Mouse (Mus musculus): Measurements from ENCODE around the gene Rnf5.
A peak's percentile ranks its signal among the peaks of the same experiment; 100 is the strongest.

Gene Rnf5

DNA sequence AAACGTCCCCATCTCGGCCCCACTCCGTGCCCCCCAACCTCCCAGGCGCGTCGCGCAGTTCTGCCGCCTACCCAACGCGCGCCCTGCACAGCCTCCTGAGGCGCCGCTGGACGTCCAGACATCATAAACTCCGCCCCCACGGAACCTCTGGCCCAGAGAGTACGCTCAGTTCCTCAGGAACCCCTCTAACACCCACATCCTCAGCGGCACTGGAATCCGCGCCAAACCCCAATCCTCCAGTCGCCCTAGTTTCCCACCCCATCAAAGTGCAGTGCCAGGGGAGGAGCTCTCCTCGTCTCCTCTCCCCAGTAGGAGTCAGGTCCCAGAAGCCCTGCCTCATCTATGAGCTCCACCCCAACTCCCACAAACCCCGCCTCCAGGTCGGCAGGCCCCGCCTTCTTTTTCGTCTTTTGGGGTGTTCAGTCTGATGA, 28.8 kb upstream of the Rnf5 start:
- DNase-seq (ENCODE audit: low spot score in 2 of 2) = peak; percentile 66 to 77

DNA sequence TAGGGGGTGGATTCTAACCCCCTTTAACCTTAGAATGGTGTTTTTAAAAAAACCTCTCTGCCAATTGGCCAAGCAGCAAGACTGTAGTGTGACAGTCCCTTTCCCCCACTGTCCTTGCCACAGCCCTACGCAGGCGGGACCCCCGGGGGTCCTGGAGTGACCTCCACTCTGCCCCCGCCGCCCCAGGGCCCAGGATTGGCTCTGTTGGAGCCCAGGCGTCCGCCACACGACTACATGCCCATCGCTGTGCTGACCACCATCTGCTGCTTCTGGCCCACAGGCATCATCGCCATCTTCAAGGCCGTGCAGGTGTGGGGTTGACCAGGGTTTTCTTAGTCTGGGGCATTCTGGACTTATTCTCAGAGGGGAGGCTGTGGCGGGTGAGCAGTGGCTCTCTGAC, 28.2 kb upstream of the Rnf5 start:
- no peak for DNase-seq (ENCODE audit: low spot score in 2 of 2)

- no peak for DNase-seq (ENCODE audit: low spot score in 2 of 2)
These were observed 27.3 kb upstream of the Rnf5 start for GRCm38 (mm10) chr17:34630761-34631301.

DNA sequence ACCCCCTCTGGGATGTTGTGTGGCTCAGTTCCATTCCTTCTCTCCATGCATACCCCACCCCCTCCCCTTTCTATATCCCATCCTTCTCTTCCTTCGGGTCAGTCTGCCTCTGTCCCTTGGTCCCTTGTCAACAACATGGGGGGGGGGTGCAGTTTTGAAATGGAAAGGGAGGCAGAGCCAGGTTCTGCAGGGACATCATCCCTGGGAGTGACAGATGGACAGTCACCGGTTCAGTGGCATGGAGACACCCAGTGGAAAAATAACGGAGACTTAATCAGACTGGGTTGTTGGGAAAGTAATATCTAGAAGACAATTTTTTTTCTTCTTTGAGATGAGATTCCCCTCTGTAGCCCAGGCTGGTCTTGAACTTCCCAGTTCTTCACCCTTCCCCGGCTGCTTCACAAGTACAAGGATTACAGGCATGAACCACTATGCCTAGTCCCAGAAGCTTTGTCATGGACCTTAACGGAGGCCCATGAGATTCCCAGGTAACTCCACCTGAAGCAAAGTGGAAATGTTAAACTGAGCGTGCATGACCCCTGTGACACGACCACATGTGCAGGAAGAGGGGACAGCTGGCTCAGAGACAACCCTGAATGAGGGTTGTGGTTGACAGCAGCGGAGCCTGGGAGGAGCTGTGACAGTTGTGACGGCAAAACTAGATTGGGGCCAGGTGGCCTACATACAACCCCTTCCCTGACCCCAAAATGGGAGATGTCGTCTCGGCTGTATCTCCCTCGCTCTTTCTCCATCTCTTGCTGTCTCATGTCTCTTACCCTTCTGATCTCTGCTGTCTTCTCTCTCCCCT, 26.5 kb upstream of the Rnf5 start:
- DNase-seq (ENCODE audit: low spot score in 2 of 2) = no peak

- no peak for DNase-seq (ENCODE audit: low spot score in 2 of 2)
These were observed 25.8 kb upstream of the Rnf5 start, which contains the start of gene Prrt1 for GRCm38 (mm10) chr17:34629221-34629751. TSS of gene Prrt1 (plus strand) at chr17:34629533.

DNA sequence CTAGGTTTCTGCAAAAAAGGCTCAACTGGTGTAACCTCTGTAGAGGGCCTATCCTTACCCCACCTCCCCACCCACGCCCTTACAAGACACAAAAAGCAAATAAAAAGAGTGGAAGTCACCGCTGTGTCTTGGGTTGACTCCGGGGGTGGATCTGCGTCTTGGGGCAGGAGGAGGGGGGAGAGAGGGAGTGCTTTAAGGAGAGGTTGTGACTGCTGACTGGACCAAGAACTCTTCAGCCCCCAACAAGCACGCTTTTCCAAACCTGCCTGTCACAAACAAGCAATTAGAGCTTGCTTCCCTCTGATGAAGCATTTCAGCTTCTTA, 25.1 kb upstream of the Rnf5 start:
- DNase-seq (ENCODE audit: low spot score in 2 of 2) = no peak

GRCm38 (mm10) chr17:34627943-34628643, 24.6 kb upstream of the Rnf5 start, which contains the start of gene Ppt2:
TSS of gene Ppt2 (minus strand) at chr17:34628510.
- no peak for DNase-seq (ENCODE audit: low spot score in 2 of 2)

DNA sequence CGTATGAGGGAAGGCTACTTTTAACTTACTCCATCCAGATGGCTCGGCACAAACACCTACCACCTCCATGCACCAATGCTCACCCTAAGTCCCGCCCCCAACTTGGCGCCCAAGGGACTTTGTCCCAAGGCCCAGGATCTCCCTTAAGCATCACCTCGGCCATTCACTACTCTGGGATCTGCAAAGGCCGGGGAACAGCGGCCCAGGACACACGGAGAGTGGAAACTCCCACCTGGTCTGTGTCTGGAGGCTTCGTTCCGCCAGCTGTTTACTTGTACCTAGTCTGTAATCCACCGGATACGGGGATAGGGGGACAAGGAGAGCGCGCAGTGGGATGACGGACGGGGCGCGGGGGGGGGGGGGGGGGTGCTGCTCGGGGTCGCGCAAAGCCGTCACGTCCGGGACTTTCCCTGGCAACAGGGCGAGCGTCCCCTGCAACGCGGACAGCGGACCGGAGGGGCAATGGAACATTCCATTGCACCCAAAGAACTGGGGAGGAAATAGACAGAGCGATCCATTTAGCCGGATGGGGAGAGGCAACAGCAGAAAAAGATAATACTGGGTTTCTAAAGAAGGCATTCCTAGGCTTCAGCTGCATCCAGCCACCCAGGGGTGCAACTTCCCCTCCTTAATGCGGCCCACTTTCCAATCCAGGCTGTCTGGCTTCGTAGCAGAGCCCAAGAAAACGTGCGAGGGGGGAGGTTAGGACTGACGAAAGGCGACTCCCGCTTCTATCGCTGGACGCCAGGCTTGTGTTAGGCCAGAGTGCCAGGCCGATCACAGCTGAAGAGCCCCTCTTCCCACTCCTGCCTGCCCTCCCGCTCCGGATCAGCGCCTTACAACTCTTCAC, 23.8 kb upstream of the Rnf5 start:
- DNase-seq (ENCODE audit: low spot score in 2 of 2) = peak; percentile 65 to 76

GRCm38 (mm10) chr17:34626773-34627092, 23.2 kb upstream of the Rnf5 start:
- DNase-seq (ENCODE audit: low spot score in 2 of 2) = no peak

DNA sequence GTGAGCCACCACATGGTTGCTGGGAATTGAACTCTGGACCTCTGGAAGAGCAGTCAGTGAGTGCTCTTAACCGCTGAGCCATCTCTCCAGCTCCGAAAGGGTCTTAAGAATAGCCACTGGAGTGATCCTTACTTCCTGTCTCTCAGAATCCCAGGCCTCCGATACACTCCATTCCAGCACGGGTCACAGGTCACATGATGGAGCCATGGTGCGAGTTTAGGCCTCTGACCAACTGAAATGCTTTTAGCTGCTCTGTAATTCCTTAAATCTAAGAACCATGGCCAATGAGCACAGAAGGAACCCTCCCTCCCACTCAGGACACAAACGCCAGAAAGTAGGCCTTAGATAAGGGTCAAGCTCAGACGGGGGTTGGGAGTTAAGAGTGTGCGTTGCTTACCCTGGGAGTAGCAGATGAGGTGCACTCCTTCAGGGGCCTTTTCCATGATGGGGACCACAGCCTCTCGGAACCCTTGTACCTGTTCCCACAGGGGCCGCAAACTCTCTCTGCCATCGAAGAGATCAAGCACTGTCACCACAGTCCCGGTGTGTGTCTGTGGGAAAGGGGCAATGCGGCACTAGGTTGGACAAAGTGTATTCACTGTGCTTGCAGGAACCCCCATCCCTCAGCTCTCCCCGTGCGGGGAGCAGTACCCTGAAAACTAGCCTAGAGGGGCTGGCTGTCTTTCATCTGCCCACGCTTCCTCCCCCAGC, 22.7 kb upstream of the Rnf5 start:
- DNase-seq (ENCODE audit: low spot score in 2 of 2) = no peak

DNA sequence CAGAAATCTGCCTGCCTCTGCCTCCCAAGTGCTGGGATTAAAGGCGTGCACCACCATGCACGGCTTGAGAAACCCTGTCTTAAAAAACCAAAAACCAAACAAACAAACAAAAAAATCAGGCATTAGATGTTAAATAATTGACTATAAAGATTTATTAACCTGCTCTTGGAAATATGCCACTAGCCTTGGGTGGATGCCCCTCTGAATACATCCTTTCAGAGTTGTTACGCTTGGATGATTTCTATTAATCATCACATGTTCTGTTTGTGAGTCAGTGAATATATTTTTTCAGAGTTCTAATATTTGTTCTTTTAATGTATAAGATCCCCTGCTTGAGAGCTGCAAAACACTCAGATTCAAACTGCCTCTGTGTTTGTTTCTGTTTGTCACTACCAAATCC, 21.5 kb upstream of the Rnf5 start:
- no peak for DNase-seq (ENCODE audit: low spot score in 2 of 2)

GRCm38 (mm10) chr17:34623161-34623560, 19.7 kb upstream of the Rnf5 start:
- DNase-seq (ENCODE audit: low spot score in 2 of 2) = no peak

DNA sequence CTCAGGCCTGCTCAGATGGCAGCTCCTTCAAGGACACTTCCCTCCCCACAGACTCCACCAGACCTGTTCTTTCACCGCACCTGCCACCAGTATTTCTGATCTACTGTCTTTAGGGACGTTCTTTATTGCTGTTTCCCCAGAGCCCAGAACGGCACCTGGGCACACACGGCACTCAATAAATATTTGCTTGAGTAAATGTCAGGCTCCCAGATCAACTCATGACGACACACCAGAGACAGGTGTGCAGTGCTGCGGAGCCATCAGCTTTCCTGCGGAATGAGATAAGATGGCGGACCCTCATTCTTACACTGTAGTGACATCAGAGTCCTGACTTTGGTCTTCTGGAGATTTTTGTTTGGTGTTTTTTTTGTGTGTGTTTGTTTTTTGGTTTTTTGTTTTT, 17.5 kb upstream of the Rnf5 start:
- DNase-seq (ENCODE audit: low spot score in 2 of 2) = no peak

GRCm38 (mm10) chr17:34618999-34619398, 15.5 kb upstream of the Rnf5 start:
- DNase-seq (ENCODE audit: low spot score in 2 of 2) = no peak

- no peak for DNase-seq (ENCODE audit: low spot score in 2 of 2)
These were observed 12.4 kb upstream of the Rnf5 start, which contains the start of gene Egfl8 for GRCm38 (mm10) chr17:34615871-34616270. TSS of gene Egfl8 (minus strand) at chr17:34615971.

- DNase-seq (ENCODE audit: low spot score in 2 of 2) = no peak
These were observed 10.3 kb upstream of the Rnf5 start for GRCm38 (mm10) chr17:34613830-34614229.

GRCm38 (mm10) chr17:34613054-34613645, 9.7 kb upstream of the Rnf5 start:
- DNase-seq (ENCODE audit: low spot score in 2 of 2) = no peak

DNA sequence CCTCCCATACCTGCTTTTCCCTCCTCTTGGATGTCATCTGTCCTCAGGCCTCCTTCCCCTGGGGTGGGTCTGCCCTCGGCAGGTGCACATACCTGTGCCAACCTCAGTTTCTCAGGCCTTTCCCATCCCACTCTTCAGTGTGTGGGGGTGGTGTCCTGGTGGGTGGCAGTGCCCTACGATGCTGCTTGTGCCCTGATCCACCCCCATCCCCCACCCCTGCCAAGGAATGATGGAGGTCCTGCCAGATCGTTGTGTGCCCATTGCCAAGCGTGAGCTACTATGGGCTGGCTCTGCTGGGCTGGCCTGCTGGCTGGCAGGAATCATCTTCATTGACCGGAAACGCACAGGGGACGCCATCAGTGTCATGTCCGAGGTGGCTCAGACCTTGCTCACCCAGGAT, 7.6 kb upstream of the Rnf5 start:
- DNase-seq (ENCODE audit: low spot score in 2 of 2) = no peak

DNA sequence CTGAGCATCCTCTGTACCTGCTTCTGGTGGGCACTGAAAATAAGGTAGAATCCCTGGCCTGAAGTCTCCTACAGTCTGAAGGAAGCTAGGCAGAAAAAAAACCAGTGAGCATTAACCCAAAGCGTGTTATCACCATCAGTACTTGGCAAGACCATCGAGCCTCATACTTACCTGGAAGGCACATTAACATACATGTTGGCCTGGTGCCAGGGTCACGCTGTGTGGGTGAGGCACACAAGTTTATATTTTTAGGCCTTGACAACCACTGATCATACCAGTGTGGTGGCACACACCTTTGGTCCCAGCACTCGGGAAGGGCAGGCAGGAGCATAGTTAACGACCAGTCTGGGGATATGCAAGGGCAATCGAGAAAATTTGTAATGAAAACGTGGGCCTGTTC, 4.5 kb upstream of the Rnf5 start:
- DNase-seq (ENCODE audit: low spot score in 2 of 2) = no peak

GRCm38 (mm10) chr17:34606186-34607039, 2.9 kb upstream of the Rnf5 start:
- DNase-seq (ENCODE audit: low spot score in 2 of 2) = no peak

Data from frontal cortex, postnatal 25 days (tissue).